Mouse (Mus musculus): ENCODE results near the gene Kif26b. TPM values are rescaled to one million over a fixed set of nuclear protein-coding genes. Genes with fewer than 3 reads are reported as not detected.

Kif26b gene
- polyA plus RNA-seq, 1 experiment from 2014 or later, result 8.8 TPM

DNA sequence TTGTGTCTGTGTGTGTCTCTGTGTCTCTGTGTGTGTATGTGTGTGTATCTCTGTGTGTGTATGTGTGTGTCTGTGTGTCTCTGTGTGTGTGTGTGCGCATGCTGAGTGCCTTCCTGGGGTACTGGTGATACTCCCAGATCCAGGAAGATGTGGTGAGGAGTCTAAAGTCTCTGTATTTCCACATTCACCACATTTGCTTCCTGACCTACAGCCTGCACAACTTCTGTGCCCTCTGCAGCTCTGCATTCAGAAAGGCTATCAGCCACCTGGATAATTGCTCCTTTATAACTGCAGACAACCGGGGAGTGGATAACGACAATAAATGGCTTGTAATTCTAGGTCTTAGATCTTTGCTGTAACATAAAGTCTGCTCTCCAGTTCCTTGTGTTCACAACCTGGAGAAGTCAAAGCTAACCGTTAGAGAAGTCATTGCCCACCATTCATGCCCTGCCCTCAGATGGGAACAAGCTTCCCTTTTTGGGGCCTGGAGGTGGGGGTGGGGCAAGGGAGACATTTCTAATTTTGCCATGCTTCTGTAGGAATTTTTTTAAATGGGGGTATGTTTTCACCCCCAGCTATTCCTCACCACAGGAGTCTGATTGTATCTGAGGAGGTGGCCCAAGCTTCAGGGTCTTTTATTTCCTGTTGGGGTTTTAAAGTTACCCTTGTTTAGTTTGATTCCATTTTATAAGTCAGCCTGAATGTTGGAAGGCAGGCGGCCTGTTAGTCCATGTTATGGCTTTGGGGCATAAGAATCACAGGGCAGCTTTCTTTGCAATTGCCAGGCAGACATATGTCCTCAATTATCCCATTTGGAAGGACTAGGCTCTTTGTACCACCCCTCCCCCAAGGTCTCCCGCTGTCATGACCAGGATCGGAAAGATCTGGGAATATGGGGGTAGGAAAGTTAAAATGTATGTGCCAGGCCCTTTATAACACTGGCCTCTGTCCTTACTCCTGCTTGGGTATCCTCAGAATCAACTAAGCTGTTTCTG, 39.9 kb downstream of the Kif26b start:
- Histone ChIP-seq H3K4me3 (no peak overlapping the region), H3K36me3 (0 out of 2 replicates have a peak, but pooled peaks cover 4% of the 10 kb centered on the region), H3K27ac (replicated peaks) (no peak overlapping the region), H3K4me2 (no peak overlapping the region), H3K9me3 (no peaks in the 10 kb centered on the region), H3K4me1 (peaks cover 58% of the 10 kb centered on the region), H3K27me3 (replicated peaks) (no peaks in the 10 kb centered on the region), H3K9ac (no peak overlapping the region)
- 72% methylated on average over 7 of the region's 7 CpGs for WGBS
- ATAC-seq (ENCODE audit: extremely low read depth, insufficient number of reproducible peaks, low FRiP score, low TSS enrichment), result no peak

DNA sequence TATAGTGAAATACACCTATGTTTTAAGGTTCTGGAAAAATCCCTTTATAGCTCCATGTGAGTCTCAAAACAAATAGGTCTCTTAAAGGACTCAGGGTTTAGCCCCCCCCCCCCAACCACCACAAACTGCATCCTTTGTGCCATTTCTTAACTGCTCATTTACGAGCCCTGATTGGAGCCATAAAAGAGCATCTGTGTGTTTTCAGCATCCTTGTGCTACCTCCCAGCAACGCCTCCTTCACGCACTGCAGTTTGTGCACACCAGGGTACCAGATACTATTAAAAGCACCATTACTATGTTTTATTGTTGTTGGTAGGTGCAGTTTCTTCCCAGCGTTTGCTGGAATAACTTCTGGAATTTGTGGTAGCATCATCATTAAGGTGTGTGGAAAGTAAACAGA, 42.1 kb downstream of the Kif26b start:
- Histone ChIP-seq H3K9me3 (peaks cover 7% of the 10 kb centered on the region; the same call in 1 of the 2 replicates), H3K36me3 (peaks cover 14% of the 10 kb centered on the region), H3K9ac (no peak overlapping the region), H3K4me2 (no peak overlapping the region), H3K27me3 (replicated peaks) (no peaks in the 10 kb centered on the region), H3K4me1 (peaks cover 47% of the 10 kb centered on the region), H3K27ac (replicated peaks) (no peak overlapping the region), H3K4me3 (no peak overlapping the region)
- WGBS, result 82% methylated on average over 4 of the region's 4 CpGs
- ATAC-seq (ENCODE audit: extremely low read depth, insufficient number of reproducible peaks, low FRiP score, low TSS enrichment), result no peak

GRCm38 (mm10) chr1:178571885-178572444, 43.0 kb downstream of the Kif26b start:
- WGBS, result 71% methylated on average over 13 of the region's 13 CpGs
- H3K4me2 ChIP-seq, result no peak overlapping the region
- peaks cover 51% of the 10 kb centered on the region for H3K4me1 ChIP-seq
- H3K4me3 ChIP-seq, result no peak overlapping the region
- ATAC-seq (ENCODE audit: extremely low read depth, insufficient number of reproducible peaks, low FRiP score, low TSS enrichment), result no peak
- peaks cover 7% of the 10 kb centered on the region; the same call in 1 of the 2 replicates for H3K9me3 ChIP-seq
- no peak overlapping the region for H3K9ac ChIP-seq
- H3K27me3 ChIP-seq (replicated peaks), result no peaks in the 10 kb centered on the region
- H3K27ac ChIP-seq (replicated peaks), result no peak overlapping the region
- peaks cover 18% of the 10 kb centered on the region for H3K36me3 ChIP-seq

- Histone ChIP-seq H3K4me2 (no peak overlapping the region), H3K36me3 (peaks cover 21% of the 10 kb centered on the region), H3K27ac (replicated peaks) (no peak overlapping the region), H3K9ac (no peak overlapping the region), H3K4me3 (no peak overlapping the region), H3K27me3 (replicated peaks) (no peaks in the 10 kb centered on the region), H3K9me3 (peaks cover 7% of the 10 kb centered on the region; the same call in 1 of the 2 replicates), H3K4me1 (peaks cover 39% of the 10 kb centered on the region)
- WGBS, result 70% methylated on average over 4 of the region's 4 CpGs
- ATAC-seq (ENCODE audit: extremely low read depth, insufficient number of reproducible peaks, low FRiP score, low TSS enrichment), result no peak
Measured at GRCm38 (mm10) chr1:178573406-178574032, 44.6 kb downstream of the Kif26b start.

- Histone ChIP-seq H3K9me3 (peaks cover 7% of the 10 kb centered on the region; the same call in 1 of the 2 replicates), H3K36me3 (peaks cover 23% of the 10 kb centered on the region)
Measured at GRCm38 (mm10) chr1:178575706-178576105, 46.8 kb downstream of the Kif26b start.

GRCm38 (mm10) chr1:178576926-178577325, 48.0 kb downstream of the Kif26b start:
- Histone ChIP-seq H3K4me1 (peaks cover 28% of the 10 kb centered on the region), H3K9me3 (peaks cover 7% of the 10 kb centered on the region; the same call in 1 of the 2 replicates), H3K4me3 (no peak overlapping the region), H3K4me2 (no peak overlapping the region), H3K27me3 (replicated peaks) (no peaks in the 10 kb centered on the region), H3K27ac (replicated peaks) (no peak overlapping the region), H3K9ac (no peak overlapping the region), H3K36me3 (peaks cover 31% of the 10 kb centered on the region)
- no peak for ATAC-seq (ENCODE audit: extremely low read depth, insufficient number of reproducible peaks, low FRiP score, low TSS enrichment)
- 61% methylated on average over 3 of the region's 3 CpGs for whole genome bisulfite sequencing

More at GRCm38 (mm10) chr1:178575706-178576105, 46.8 kb downstream of the Kif26b start:
- Histone ChIP-seq H3K4me2 (no peak overlapping the region), H3K27me3 (replicated peaks) (no peaks in the 10 kb centered on the region), H3K4me1 (peaks cover 30% of the 10 kb centered on the region), H3K4me3 (no peak overlapping the region), H3K9ac (no peak overlapping the region), H3K27ac (replicated peaks) (no peak overlapping the region)
- no peak for ATAC-seq (ENCODE audit: extremely low read depth, insufficient number of reproducible peaks, low FRiP score, low TSS enrichment)
- 92% methylated on average over 2 of the region's 2 CpGs for WGBS

DNA sequence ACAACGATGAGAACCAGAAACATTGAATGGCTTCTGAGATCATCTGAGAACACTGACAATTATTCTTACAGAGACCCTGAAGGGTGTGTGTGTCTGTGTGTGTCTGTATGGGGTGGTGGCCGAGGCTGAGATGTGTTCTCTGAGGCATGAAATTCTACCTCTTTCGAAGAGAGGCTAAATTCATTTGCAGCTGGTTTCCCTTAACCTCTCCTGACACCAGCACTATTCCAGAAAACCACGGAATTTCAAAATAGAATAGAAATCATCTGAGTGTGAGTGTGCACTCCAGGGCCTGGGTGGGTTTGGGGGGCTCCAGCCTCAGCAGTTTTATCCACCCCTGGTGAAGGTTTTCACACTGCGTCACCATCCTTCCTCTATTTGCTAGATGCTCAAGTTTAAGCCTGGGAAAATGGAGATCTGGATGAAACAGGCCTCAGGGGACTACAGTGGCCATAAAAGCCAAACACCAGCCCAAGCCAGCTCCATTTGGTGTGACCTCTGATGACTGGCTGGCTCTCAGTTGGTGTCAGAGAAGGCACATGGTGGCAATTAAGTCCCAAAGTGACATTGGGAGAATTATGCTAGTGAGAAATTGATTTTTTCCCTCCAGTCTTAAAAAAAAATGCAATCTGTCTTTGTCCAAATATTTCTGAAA, 56.6 kb downstream of the Kif26b start:
- Histone ChIP-seq H3K9me3 (no peaks in the 10 kb centered on the region), H3K27ac (replicated peaks) (no peak overlapping the region), H3K36me3 (peaks cover 12% of the 10 kb centered on the region; the same call in 1 of the 2 replicates), H3K27me3 (replicated peaks) (no peaks in the 10 kb centered on the region), H3K4me1 (peaks cover 14% of the 10 kb centered on the region), H3K9ac (no peak overlapping the region), H3K4me2 (no peak overlapping the region), H3K4me3 (no peak overlapping the region)
- ATAC-seq (ENCODE audit: extremely low read depth, insufficient number of reproducible peaks, low FRiP score, low TSS enrichment), result no peak
- WGBS, result 79% methylated on average over 5 of the region's 5 CpGs

GRCm38 (mm10) chr1:178590229-178591171, 61.6 kb downstream of the Kif26b start:
- H3K9me3 ChIP-seq, result no peaks in the 10 kb centered on the region
- peaks cover 14% of the 10 kb centered on the region for H3K4me1 ChIP-seq

DNA sequence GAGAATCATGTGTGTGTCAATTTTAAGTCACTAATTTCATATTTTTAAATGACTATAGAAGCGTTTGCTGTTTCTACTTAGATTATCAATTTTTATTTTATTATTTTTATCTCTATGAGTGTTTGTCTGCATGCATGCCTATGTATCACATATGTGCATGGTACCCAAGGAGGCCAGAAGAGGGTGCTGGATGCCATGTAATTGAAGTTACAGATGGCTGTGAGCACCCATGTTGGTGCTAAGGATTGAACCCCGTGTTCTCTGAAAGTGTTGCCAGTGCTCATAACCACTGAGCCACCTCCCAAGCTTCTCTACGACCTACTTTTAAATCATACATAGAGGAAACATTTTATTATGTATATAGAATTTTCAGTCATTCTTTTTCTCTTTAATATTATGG, 68.2 kb downstream of the Kif26b start:
- H3K9ac ChIP-seq, result no peak overlapping the region
- H3K27ac ChIP-seq (replicated peaks), result no peak overlapping the region
- ATAC-seq (ENCODE audit: extremely low read depth, insufficient number of reproducible peaks, low FRiP score, low TSS enrichment), result no peak
- peaks cover 20% of the 10 kb centered on the region for H3K4me1 ChIP-seq
- H3K4me2 ChIP-seq, result no peak overlapping the region
- no peaks in the 10 kb centered on the region; the same call in 1 of the 2 replicates for H3K9me3 ChIP-seq
- no peaks in the 10 kb centered on the region for H3K27me3 ChIP-seq (replicated peaks)
- no peak overlapping the region for H3K4me3 ChIP-seq
- 89% methylated on average over 3 of the region's 3 CpGs for WGBS
- H3K36me3 ChIP-seq, result peaks cover 11% of the 10 kb centered on the region; the same call in 1 of the 2 replicates

More at GRCm38 (mm10) chr1:178590229-178591171, 61.6 kb downstream of the Kif26b start:
- 78% methylated on average over 13 of the region's 13 CpGs for WGBS
- Histone ChIP-seq H3K27me3 (replicated peaks) (no peaks in the 10 kb centered on the region), H3K9ac (no peak overlapping the region), H3K4me2 (no peak overlapping the region), H3K4me3 (no peak overlapping the region), H3K36me3 (0 out of 2 replicates have a peak, but pooled peaks cover 5% of the 10 kb centered on the region), H3K27ac (replicated peaks) (no peak overlapping the region)
- ATAC-seq (ENCODE audit: extremely low read depth, insufficient number of reproducible peaks, low FRiP score, low TSS enrichment), result no peak

DNA sequence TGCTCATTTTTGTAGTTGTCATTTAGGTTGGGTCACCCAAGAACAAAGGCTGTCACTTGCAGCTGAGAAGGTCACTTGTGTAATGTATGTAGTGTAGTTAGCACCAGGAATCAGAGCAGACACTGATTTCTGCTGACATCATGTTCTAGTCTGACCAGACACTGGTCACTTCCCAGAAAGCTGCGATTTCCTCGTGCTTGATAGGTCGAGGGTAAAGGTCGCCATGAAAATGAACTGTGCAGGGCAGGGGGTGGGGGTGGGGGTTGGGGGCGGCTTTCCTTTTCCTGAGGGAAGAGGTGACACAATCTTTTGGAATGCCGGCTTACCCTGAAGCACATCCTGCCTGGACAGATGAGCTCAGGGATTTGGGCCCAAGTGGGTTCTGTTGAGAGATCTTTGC, 68.8 kb downstream of the Kif26b start:
- H3K9ac ChIP-seq, result no peak overlapping the region
- H3K27me3 ChIP-seq (replicated peaks), result no peaks in the 10 kb centered on the region
- H3K27ac ChIP-seq (replicated peaks), result no peak overlapping the region
- H3K9me3 ChIP-seq, result no peaks in the 10 kb centered on the region; the same call in 1 of the 2 replicates
- no peak overlapping the region for H3K4me2 ChIP-seq
- no peak for ATAC-seq (ENCODE audit: extremely low read depth, insufficient number of reproducible peaks, low FRiP score, low TSS enrichment)
- H3K4me3 ChIP-seq, result no peak overlapping the region
- H3K36me3 ChIP-seq, result peaks cover 10% of the 10 kb centered on the region; the same call in 1 of the 2 replicates
- H3K4me1 ChIP-seq, result peaks cover 20% of the 10 kb centered on the region
- WGBS, result 41% methylated on average over 6 of the region's 6 CpGs

All from heart, embryonic 13.5 days (tissue).